Mouse (Mus musculus) limb, embryonic 15.5 days (tissue): ENCODE measurements at regions not wholly inside any gene's neighbourhood (a gene's known extent, or its start where the extent isn't known, plus 50 kb on each side); places are given as distances from the start of the nearest gene placed in this dataset.

Experiments
- ATAC-seq: fragments of 200-750 bp; cut with Nextera tagmentation; 2 replicates; pipeline ENCODE4 v1.8.0; 2017; ENCODE audit warnings: low read depth, moderate TSS enrichment; ENCODE audit not compliant: insufficient number of reproducible peaks, low FRiP score, low TSS enrichment
- H3K27ac ChIP-seq: fragments of 300-500 bp; sonication (generic); 2 replicates; pipeline ENCODE4 v1.5.1; 2015; ENCODE audit warnings: moderate library complexity, mild to moderate bottlenecking, inconsistent platforms
- H3K27me3 ChIP-seq: fragments of 300-500 bp; sonication (generic); 2 replicates; pipeline ENCODE4 v1.6.1; 2015; ENCODE audit warnings: inconsistent platforms
- H3K36me3 ChIP-seq: fragments of 300-500 bp; sonication (generic); 2 replicates; pipeline ENCODE4 v1.6.1; 2015; ENCODE audit warnings: inconsistent platforms
- H3K4me1 ChIP-seq: fragments of 300-500 bp; sonication (generic); 2 replicates; pipeline ENCODE4 v1.6.1; 2015; ENCODE audit warnings: inconsistent platforms
- H3K4me2 ChIP-seq: fragments of 300-500 bp; sonication (generic); 2 replicates; pipeline ENCODE4 v1.6.1; 2015; ENCODE audit warnings: mild to moderate bottlenecking, inconsistent platforms
- H3K4me3 ChIP-seq: fragments of 300-500 bp; sonication (generic); 2 replicates; pipeline ENCODE4 v1.5.1; 2015; ENCODE audit warnings: mild to moderate bottlenecking, inconsistent platforms
- H3K9ac ChIP-seq: fragments of 300-500 bp; sonication (generic); 2 replicates; pipeline ENCODE4 v1.6.1; 2015; ENCODE audit warnings: inconsistent platforms
- H3K9me3 ChIP-seq: fragments of 300-500 bp; sonication (generic); 2 replicates; pipeline ENCODE4 v1.6.1; 2016; ENCODE audit warnings: inconsistent platforms
- WGBS: fragments of 180-500 bp; shearing (Covaris S2); methylation state at CpG from one replicate; pipeline ENCODE4 v1.1.7; 2015; 5-methylcytosine and 5-hydroxymethylcytosine counted together

- H3K36me3 ChIP-seq: no peaks in the 10 kb centered on the region
- H3K27ac ChIP-seq: no peak overlapping the region
- no peaks in the 10 kb centered on the region for H3K27me3 ChIP-seq
- H3K4me3 ChIP-seq: no peak overlapping the region
- H3K4me2 ChIP-seq: no peak overlapping the region
- ATAC-seq: no peak
- no peak overlapping the region for H3K9ac ChIP-seq
- H3K4me1 ChIP-seq: no peaks in the 10 kb centered on the region
- 47% methylated on average over 2 of the region's 2 CpGs for WGBS
- H3K9me3 ChIP-seq: no peaks in the 10 kb centered on the region
These were observed 69.6 kb downstream of the Cetn3 start for GRCm38 (mm10) chr13:81852309-81852978.

- no peak overlapping the region for H3K4me3 ChIP-seq
- H3K4me1 ChIP-seq: no peaks in the 10 kb centered on the region
- 60% methylated on average over 4 of the region's 4 CpGs for WGBS
- no peaks in the 10 kb centered on the region for H3K27me3 ChIP-seq
- H3K9ac ChIP-seq: no peak overlapping the region
- H3K4me2 ChIP-seq: no peak overlapping the region
- no peaks in the 10 kb centered on the region for H3K9me3 ChIP-seq
- no peak for ATAC-seq
- no peaks in the 10 kb centered on the region for H3K36me3 ChIP-seq
- H3K27ac ChIP-seq: no peak overlapping the region
These were observed 73.2 kb downstream of the Cetn3 start for GRCm38 (mm10) chr13:81856072-81856471.

- Histone ChIP-seq H3K4me3 (no peak overlapping the region), H3K4me2 (no peak overlapping the region), H3K9me3 (no peaks in the 10 kb centered on the region), H3K27ac (no peak overlapping the region), H3K4me1 (no peaks in the 10 kb centered on the region), H3K36me3 (no peaks in the 10 kb centered on the region), H3K9ac (no peak overlapping the region), H3K27me3 (no peaks in the 10 kb centered on the region)
- WGBS: 80% methylated on average over 4 of the region's 4 CpGs
- no peak for ATAC-seq
These were observed 77.8 kb downstream of the Cetn3 start for GRCm38 (mm10) chr13:81860683-81861082.

- Histone ChIP-seq H3K9me3 (no peaks in the 10 kb centered on the region), H3K27ac (no peak overlapping the region), H3K4me3 (no peak overlapping the region), H3K36me3 (no peaks in the 10 kb centered on the region), H3K4me1 (no peaks in the 10 kb centered on the region), H3K27me3 (no peaks in the 10 kb centered on the region), H3K4me2 (no peak overlapping the region), H3K9ac (no peak overlapping the region)
- ATAC-seq: no peak
- WGBS: 82% methylated on average over 5 of the region's 5 CpGs
These were observed 79.2 kb downstream of the Cetn3 start for GRCm38 (mm10) chr13:81861886-81862600.

- Histone ChIP-seq H3K9ac (no peak overlapping the region), H3K4me3 (no peak overlapping the region), H3K4me2 (no peak overlapping the region), H3K4me1 (no peaks in the 10 kb centered on the region), H3K27ac (no peak overlapping the region), H3K9me3 (no peaks in the 10 kb centered on the region), H3K27me3 (no peaks in the 10 kb centered on the region), H3K36me3 (no peaks in the 10 kb centered on the region)
- WGBS: 80% methylated on average over 9 of the region's 9 CpGs
- no peak for ATAC-seq
These were observed 88.3 kb downstream of the Cetn3 start for GRCm38 (mm10) chr13:81871226-81871625.

- no peaks in the 10 kb centered on the region for H3K4me1 ChIP-seq
- H3K9ac ChIP-seq: no peak overlapping the region
- H3K4me3 ChIP-seq: no peak overlapping the region
- H3K27ac ChIP-seq: no peak overlapping the region
- H3K27me3 ChIP-seq: no peaks in the 10 kb centered on the region
- 15% methylated on average over 6 of the region's 6 CpGs for WGBS
- no peak for ATAC-seq
- no peaks in the 10 kb centered on the region for H3K9me3 ChIP-seq
- H3K36me3 ChIP-seq: no peaks in the 10 kb centered on the region
- no peak overlapping the region for H3K4me2 ChIP-seq
These were observed 103.0 kb downstream of the Cetn3 start for GRCm38 (mm10) chr13:81885879-81886278.

- Histone ChIP-seq H3K9ac (no peak overlapping the region), H3K27ac (no peak overlapping the region), H3K4me3 (no peak overlapping the region), H3K4me2 (no peak overlapping the region), H3K4me1 (no peaks in the 10 kb centered on the region), H3K9me3 (no peaks in the 10 kb centered on the region), H3K36me3 (no peaks in the 10 kb centered on the region), H3K27me3 (no peaks in the 10 kb centered on the region)
- WGBS: 88% methylated on average over 4 of the region's 4 CpGs
- ATAC-seq: no peak
These were observed 147.4 kb downstream of the Cetn3 start for GRCm38 (mm10) chr13:81930266-81930665.

- no peak overlapping the region for H3K9ac ChIP-seq
- no peak for ATAC-seq
- WGBS: 84% methylated on average over 2 of the region's 2 CpGs
- H3K9me3 ChIP-seq: no peaks in the 10 kb centered on the region
- H3K27ac ChIP-seq: no peak overlapping the region
- no peak overlapping the region for H3K4me2 ChIP-seq
- no peaks in the 10 kb centered on the region for H3K4me1 ChIP-seq
- H3K27me3 ChIP-seq: no peaks in the 10 kb centered on the region
- H3K4me3 ChIP-seq: no peak overlapping the region
- H3K36me3 ChIP-seq: no peaks in the 10 kb centered on the region
These were observed 148.3 kb downstream of the Cetn3 start for GRCm38 (mm10) chr13:81931199-81931598.

- 66% methylated on average over 3 of the region's 3 CpGs for WGBS
- no peak overlapping the region for H3K4me2 ChIP-seq
- H3K27ac ChIP-seq: no peak overlapping the region
- H3K4me3 ChIP-seq: no peak overlapping the region
- H3K9ac ChIP-seq: no peak overlapping the region
- no peaks in the 10 kb centered on the region for H3K36me3 ChIP-seq
- ATAC-seq: no peak
- no peaks in the 10 kb centered on the region for H3K27me3 ChIP-seq
- no peaks in the 10 kb centered on the region for H3K9me3 ChIP-seq
- H3K4me1 ChIP-seq: no peaks in the 10 kb centered on the region
These were observed 154.2 kb downstream of the Cetn3 start for GRCm38 (mm10) chr13:81937061-81937460.

- 13% methylated on average over 9 of the region's 9 CpGs for WGBS
- H3K27ac ChIP-seq: no peak overlapping the region
- H3K27me3 ChIP-seq: no peaks in the 10 kb centered on the region
- H3K4me2 ChIP-seq: peak overlapping the region; percentile 35
- H3K9ac ChIP-seq: no peak overlapping the region
- H3K9me3 ChIP-seq: no peaks in the 10 kb centered on the region
- ATAC-seq: no peak
- peaks cover 5% of the 10 kb centered on the region; the same call in 1 of the 2 replicates for H3K4me1 ChIP-seq
- peak overlapping the region; percentile 18 for H3K4me3 ChIP-seq
- no peaks in the 10 kb centered on the region for H3K36me3 ChIP-seq
These were observed 161.2 kb downstream of the Cetn3 start for GRCm38 (mm10) chr13:81944047-81944446.

- Histone ChIP-seq H3K9ac (no peak overlapping the region), H3K4me2 (peak overlapping the region; percentile 35), H3K27me3 (no peaks in the 10 kb centered on the region), H3K27ac (no peak overlapping the region), H3K36me3 (no peaks in the 10 kb centered on the region), H3K4me3 (peak overlapping the region; percentile 18), H3K9me3 (no peaks in the 10 kb centered on the region), H3K4me1 (peaks cover 5% of the 10 kb centered on the region; the same call in 1 of the 2 replicates)
- 54% methylated on average over 6 of the region's 6 CpGs for WGBS
- ATAC-seq: no peak
These were observed 161.6 kb downstream of the Cetn3 start for GRCm38 (mm10) chr13:81944469-81944868.

GRCm38 (mm10) chr13:81945741-81946140 is 162.9 kb downstream of the Cetn3 start:
- Histone ChIP-seq H3K4me3 (peak overlapping the region; percentile 24), H3K9me3 (no peaks in the 10 kb centered on the region), H3K36me3 (no peaks in the 10 kb centered on the region), H3K27me3 (no peaks in the 10 kb centered on the region), H3K9ac (no peak overlapping the region), H3K27ac (no peak overlapping the region), H3K4me2 (peak overlapping the region; percentile 42), H3K4me1 (peaks cover 5% of the 10 kb centered on the region; the same call in 1 of the 2 replicates)
- 8% methylated on average over 9 of the region's 9 CpGs for WGBS
- ATAC-seq: no peak
